32 mouse cellular contexts compared by ENCODE assay signal in the genomic region with DNA sequence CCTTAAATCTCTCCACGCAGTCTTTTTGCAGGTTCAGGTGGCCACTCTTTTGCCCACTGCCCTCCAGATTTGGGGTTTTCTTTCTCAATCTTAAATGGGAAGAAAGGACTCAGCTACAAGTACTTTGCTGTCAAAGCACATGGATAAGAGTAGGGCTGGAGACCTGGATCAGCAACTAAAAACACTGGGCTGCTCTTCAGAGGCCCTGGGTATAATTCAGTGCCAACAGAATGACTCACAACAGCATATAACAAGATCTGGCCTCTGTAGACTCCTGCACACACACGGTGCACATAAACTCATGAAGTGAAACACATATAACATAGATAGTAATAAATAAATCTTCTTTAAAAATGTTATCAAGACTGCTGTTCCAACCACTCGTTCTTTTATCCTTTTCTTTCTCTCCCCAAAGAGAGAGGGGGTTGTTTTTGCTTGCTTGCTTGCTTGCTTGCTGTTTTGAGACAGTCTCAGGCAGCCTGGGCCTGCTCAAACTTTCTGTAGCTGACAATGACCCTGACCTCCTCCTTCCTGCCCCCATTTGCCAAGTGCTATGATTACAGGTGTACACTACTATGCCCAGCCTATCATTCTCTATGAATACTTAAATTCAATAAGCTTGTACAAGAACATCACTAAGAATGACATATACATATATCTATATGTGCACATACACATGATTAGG. TPM values are rescaled to one million over a fixed set of nuclear protein-coding genes. Genes with fewer than 3 reads are reported as not detected.
A peak's percentile ranks its signal among the peaks of the same experiment; 100 is the strongest.
DNase-seq lines count a peak whose midpoint lies in the region; ATAC-seq and TF ChIP-seq lines count a peak whose summit lies in the region.
"Had no signal": no experiment of that assay in that cellular context is flagged by ENCODE, and none has a peak within 500 bp of the region (broad histone marks: within the 10 kb centered on the region; RNA-seq: fewer than 3 reads in every experiment).

No protein-coding gene starts in this region.

- H3K4me2 ChIP-seq in heart, embryonic 11.5 days, result no peak overlapping the region
- no peak overlapping the region for H3K4me2 ChIP-seq in intestine, embryonic 14.5 days (ENCODE audit: low read length)
- H3K4me2 ChIP-seq in intestine, postnatal 0 days (replicated peaks; ENCODE audit: low read depth), result no peak overlapping the region
- H3K4me2 ChIP-seq: hindbrain, embryonic 12.5 days; limb, embryonic 13.5 days; lung, embryonic 14.5 days; neural tube, embryonic 15.5 days had no signal

- 70% methylated on average over 3 of the region's 3 CpGs for WGBS in heart, embryonic 11.5 days (ENCODE audit: insufficient replicate concordance)
- 69% methylated on average over 3 of the region's 3 CpGs for WGBS in intestine, embryonic 14.5 days
- 53% methylated on average over 3 of the region's 3 CpGs for WGBS in intestine, postnatal 0 days

- H3K4me1 ChIP-seq in heart, embryonic 11.5 days (ENCODE audit: control insufficient read depth, insufficient read depth, low read length), result peaks cover 16% of the 10 kb centered on the region
- H3K4me1 ChIP-seq in intestine, embryonic 14.5 days (replicated peaks; ENCODE audit: control insufficient read depth, insufficient read depth, low read length), result peaks cover 27% of the 10 kb centered on the region
- 0 out of 2 replicates have a peak, but pooled peaks cover 5% of the 10 kb centered on the region for H3K4me1 ChIP-seq in intestine, postnatal 0 days (replicated peaks; ENCODE audit: control insufficient read depth, insufficient read depth, low read length)
- H3K4me1 ChIP-seq: hindbrain, embryonic 12.5 days had no signal

- DNase-seq in heart, postnatal 10 days, result no peak
- peak; percentile 21 for DNase-seq in intestine, embryonic 14.5 days (ENCODE audit: low spot score)
- peak; percentile 69 for DNase-seq in 3T3-L1 (ENCODE audit: low read depth, low spot score)
- peak; percentile 30 for DNase-seq in induced T-regulatory cell, adult 2 months (ENCODE audit: low read depth)
- no peak for DNase-seq in thymus, postnatal 14 days
- DNase-seq: adrenal gland, adult 2 months; adrenal gland, postnatal 36 days; cerebellum, adult 2 months; cerebellum, postnatal 14 days; forebrain, postnatal 0 days; gastrocnemius, postnatal 10 days; heart, postnatal 14 days; kidney, adult 2 months; kidney, postnatal 36 days; lung, embryonic 14.5 days; lung, postnatal 14 days; midbrain, embryonic 14.5 days; retina, postnatal 1 day; right cerebral cortex, postnatal 14 days; thymus, postnatal 25 days had no signal

- ATAC-seq in heart, embryonic 11.5 days (replicated peaks; ENCODE audit: insufficient number of reproducible peaks, low FRiP score, low TSS enrichment), result no peak
- ATAC-seq in intestine, embryonic 14.5 days (replicated peaks; ENCODE audit: low FRiP score, low TSS enrichment, low read depth), result no peak
- ATAC-seq in intestine, postnatal 0 days, result no peak
- ATAC-seq: activated CD4-positive, CD25-positive, alpha-beta regulatory T cell, adult 4 months; CD4-positive, CD25-positive, alpha-beta regulatory T cell, adult 4 months; forebrain, postnatal 0 days; hindbrain, postnatal 0 days had no signal

- no peaks in the 10 kb centered on the region for H3K36me3 ChIP-seq in heart, embryonic 11.5 days (ENCODE audit: control insufficient read depth, insufficient read depth, low read length)
- no peaks in the 10 kb centered on the region for H3K36me3 ChIP-seq in intestine, embryonic 14.5 days (ENCODE audit: control insufficient read depth, insufficient read depth, low read length)
- H3K36me3 ChIP-seq in intestine, postnatal 0 days (ENCODE audit: control insufficient read depth, insufficient read depth), result no peaks in the 10 kb centered on the region
- H3K36me3 ChIP-seq: hindbrain, embryonic 12.5 days; limb, embryonic 13.5 days; neural tube, embryonic 15.5 days had no signal

- H3K9me3 ChIP-seq in heart, embryonic 11.5 days (replicated peaks; ENCODE audit: control insufficient read depth, low read length), result no peaks in the 10 kb centered on the region
- no peaks in the 10 kb centered on the region for H3K9me3 ChIP-seq in intestine, embryonic 14.5 days (ENCODE audit: control insufficient read depth, low read length)
- no peaks in the 10 kb centered on the region for H3K9me3 ChIP-seq in intestine, postnatal 0 days (ENCODE audit: control insufficient read depth)
- H3K9me3 ChIP-seq: hindbrain, embryonic 12.5 days; limb, embryonic 13.5 days; neural tube, embryonic 15.5 days had no signal

- no peak overlapping the region for H3K9ac ChIP-seq in heart, embryonic 11.5 days (ENCODE audit: low read depth, low read length)
- no peak overlapping the region for H3K9ac ChIP-seq in intestine, embryonic 14.5 days (ENCODE audit: low read length)
- no peak overlapping the region for H3K9ac ChIP-seq in intestine, postnatal 0 days (ENCODE audit: low read depth, low read length)
- H3K9ac ChIP-seq: forebrain, postnatal 0 days; hindbrain, embryonic 12.5 days; limb, embryonic 13.5 days; liver, embryonic 14.5 days; lung, embryonic 14.5 days; neural tube, embryonic 15.5 days had no signal

- H3K27me3 ChIP-seq in heart, embryonic 11.5 days (ENCODE audit: control insufficient read depth, insufficient read depth, low read length), result no peaks in the 10 kb centered on the region
- H3K27me3 ChIP-seq in intestine, embryonic 14.5 days (replicated peaks; ENCODE audit: control insufficient read depth, insufficient read depth, low read length), result no peaks in the 10 kb centered on the region
- H3K27me3 ChIP-seq in intestine, postnatal 0 days (replicated peaks; ENCODE audit: control insufficient read depth, insufficient read depth, low read length), result no peaks in the 10 kb centered on the region
- H3K27me3 ChIP-seq: hindbrain, embryonic 12.5 days; limb, embryonic 13.5 days; neural tube, embryonic 15.5 days had no signal

- 0 out of 2 replicates have a peak overlapping the region, but pooled peaks have one; percentile 29 for H3K27ac ChIP-seq in heart, embryonic 11.5 days (ENCODE audit: low read depth, low read length)
- H3K27ac ChIP-seq in intestine, embryonic 14.5 days (ENCODE audit: low read depth), result no peak overlapping the region
- no peak overlapping the region for H3K27ac ChIP-seq in intestine, postnatal 0 days (ENCODE audit: low read depth, low read length)
- H3K27ac ChIP-seq: hindbrain, embryonic 12.5 days; hindbrain, postnatal 0 days; layer of hippocampus, adult 2 months; left cerebral cortex, adult 2 months; limb, embryonic 13.5 days; liver, embryonic 14.5 days; neural tube, embryonic 15.5 days had no signal

- no peak overlapping the region for H3K4me3 ChIP-seq in heart, embryonic 11.5 days (ENCODE audit: low read depth, low read length)
- H3K4me3 ChIP-seq in intestine, embryonic 14.5 days (ENCODE audit: low read depth, low read length), result no peak overlapping the region
- no peak overlapping the region for H3K4me3 ChIP-seq in intestine, postnatal 0 days (ENCODE audit: low read depth, low read length)
- H3K4me3 ChIP-seq: erythroblast, embryonic 14.5 days; hindbrain, embryonic 12.5 days; layer of hippocampus, adult 2 months; left cerebral cortex, adult 2 months; limb, embryonic 13.5 days; neural tube, embryonic 15.5 days had no signal

- intact Hi-C loops in heart, postnatal 10 days (cut with DNase I), result no loop called here

- no peak for TF ChIP-seq CTCF in intestine, postnatal 0 days (IDR thresholded peaks at IDR 0.05; ENCODE audit: low read depth)

RNA-seq across cellular contexts. Expression of a gene that starts 8.4 kb away (rescaled TPM):
- polyA plus RNA-seq in heart, embryonic 11.5 days (2014; fragmentation: Nextera tagmentation; extraction: Ambion mirVana), result 65.1 and 69.8 TPM in 2 replicates
- 10 to 100 TPM; 89.5 to 93.0 TPM for total RNA-seq in heart, postnatal 10 days (2021)
- polyA plus RNA-seq in intestine, embryonic 14.5 days (2014; fragmentation: Nextera tagmentation; extraction: Ambion mirVana), result 83.2 and 91.9 TPM in 2 replicates
- polyA plus RNA-seq in intestine, postnatal 0 days (2015; fragmentation: Nextera tagmentation; extraction: Ambion mirVana), result 44.7 and 46.3 TPM in 2 replicates

Comparison
In these comparisons a context has a peak if more than half of its experiments do, and no peak if none do; other contexts are left out.
1. DNase-seq: peak in intestine, embryonic 14.5 days (single experiment), 3T3-L1 (single experiment) and induced T-regulatory cell, adult 2 months (single experiment); none in heart, postnatal 10 days (0 of 2) and thymus, postnatal 14 days (single experiment).